Mouse (Mus musculus): ENCODE measurements around the gene Aqp3.

DNA sequence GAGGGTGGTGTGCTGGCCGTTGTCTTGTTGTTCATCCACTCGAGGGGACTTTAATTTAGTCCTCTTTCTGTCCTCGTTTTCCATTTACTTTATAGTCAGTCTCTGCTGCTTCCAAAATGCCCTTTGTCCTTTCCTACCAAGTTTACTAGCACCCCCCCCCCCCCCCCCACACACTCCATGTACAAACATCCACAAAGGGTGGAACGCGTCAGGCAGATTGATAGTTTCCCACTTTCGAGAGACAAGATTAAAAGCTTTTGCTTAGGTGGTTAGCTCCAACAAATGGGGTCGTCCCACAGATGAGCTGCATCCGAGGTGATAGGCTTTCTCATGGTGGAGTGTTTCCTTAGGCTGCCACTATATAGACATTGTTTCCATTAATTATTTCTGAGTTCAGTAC, 38.8 kb upstream of the Aqp3 start:
- TF ChIP-seq GATA1 (IDR thresholded peaks at IDR 0.05; ENCODE audit: low read length) (no peak), TAL1 (IDR thresholded peaks at IDR 0.05; ENCODE audit: low read length) (no peak)
